Mouse (Mus musculus): Measurements from ENCODE around the gene Sat2. TPM values are rescaled to one million over a fixed set of nuclear protein-coding genes. Genes with fewer than 3 reads are reported as not detected.

Gene Sat2
- 1 to 10 TPM; 1.4 to 3.8 (median 2.7) TPM for total RNA-seq (2022)

- no peak for DNase-seq (ENCODE audit: low spot score in 2 of 2)
Observed at GRCm38 (mm10) chr11:69621571-69622268, at the start of gene Sat2. TSS of gene Sat2 (plus strand) at chr11:69622024.

- no peak for DNase-seq (ENCODE audit: low spot score in 2 of 2)
Observed at GRCm38 (mm10) chr11:69575220-69575619, 46.6 kb upstream of the Sat2 start.

- no peak for DNase-seq (ENCODE audit: low spot score in 2 of 2)
Observed at GRCm38 (mm10) chr11:69576307-69576706, 45.5 kb upstream of the Sat2 start.

DNA sequence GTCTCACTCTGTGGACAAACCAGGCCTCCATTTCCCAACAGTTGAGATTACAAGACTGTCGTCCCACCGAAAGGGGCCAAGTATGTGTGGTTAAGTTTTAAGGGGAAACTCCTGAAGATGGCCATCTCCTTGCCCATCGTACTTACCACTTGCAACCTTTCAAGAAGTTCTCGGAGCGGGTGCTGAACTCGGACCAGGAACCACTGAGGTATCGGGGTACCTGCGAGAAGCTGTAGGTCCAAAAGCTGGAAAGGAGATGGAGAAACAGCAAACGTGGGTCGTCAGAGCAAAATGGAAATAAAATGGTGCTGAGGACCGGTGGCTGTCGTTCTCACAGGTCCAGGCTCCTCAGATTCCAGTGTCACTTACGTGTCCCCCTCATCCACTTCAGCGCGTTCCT lies 43.5 kb upstream of the Sat2 start:
- no peak for DNase-seq (ENCODE audit: low spot score in 2 of 2)

- DNase-seq (ENCODE audit: low spot score in 2 of 2): peak; percentile 97 to 98
Observed at GRCm38 (mm10) chr11:69579128-69580017, 42.5 kb upstream of the Sat2 start.

- DNase-seq (ENCODE audit: low spot score in 2 of 2): peak; percentile 89
Observed at GRCm38 (mm10) chr11:69580091-69580514, 41.7 kb upstream of the Sat2 start, which contains the start of the genes Wrap53 and Trp53. TSS of gene Wrap53 (minus strand) at chr11:69580255. TSS of gene Trp53 (plus strand) at chr11:69580359.

GRCm38 (mm10) chr11:69580572-69581146 lies 41.2 kb upstream of the Sat2 start:
- no peak for DNase-seq (ENCODE audit: low spot score in 2 of 2)

GRCm38 (mm10) chr11:69581147-69581688 lies 40.6 kb upstream of the Sat2 start:
- DNase-seq (ENCODE audit: low spot score in 2 of 2): peak; percentile 80 to 81

DNA sequence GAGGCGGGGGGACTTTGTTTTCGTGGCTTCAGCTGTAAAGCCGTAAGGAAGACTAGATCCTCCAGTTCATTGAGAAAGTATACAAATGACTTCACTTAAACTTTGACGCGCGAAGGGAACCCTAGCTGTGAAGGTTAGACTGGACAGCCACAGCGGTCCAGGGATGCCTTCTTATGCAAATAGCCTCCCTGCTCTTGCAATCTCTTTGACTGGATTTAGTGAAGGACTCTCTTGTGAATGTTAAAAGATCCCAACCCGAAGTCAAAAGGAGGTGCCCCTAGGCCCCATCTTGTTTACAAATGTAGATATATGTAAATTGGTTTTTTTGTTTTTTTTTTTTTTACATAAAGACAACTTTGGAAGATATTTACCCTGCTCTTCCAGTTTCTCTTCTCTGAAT lies 40.0 kb upstream of the Sat2 start:
- DNase-seq (ENCODE audit: low spot score in 2 of 2): no peak

GRCm38 (mm10) chr11:69582230-69582805 lies 39.5 kb upstream of the Sat2 start:
- no peak for DNase-seq (ENCODE audit: low spot score in 2 of 2)

DNA sequence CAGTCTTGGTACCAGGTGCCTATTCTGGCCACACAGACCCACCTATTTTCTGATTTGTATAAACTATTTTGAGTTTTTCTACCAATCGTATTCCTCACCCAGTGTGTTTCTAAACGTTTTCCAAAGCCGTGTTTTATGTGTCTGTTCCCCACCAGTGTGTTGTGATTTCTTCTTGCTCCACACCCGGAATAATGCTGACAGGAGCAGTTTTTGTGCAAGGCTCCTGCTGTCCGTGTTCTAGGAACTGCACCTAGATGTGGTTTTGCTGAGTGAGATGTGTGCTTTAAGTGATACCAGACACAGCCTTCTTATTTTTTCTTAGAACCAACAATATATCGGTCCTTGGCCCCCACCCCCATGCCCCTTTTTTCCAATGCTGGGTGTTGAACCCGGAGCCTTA lies 37.8 kb upstream of the Sat2 start:
- DNase-seq (ENCODE audit: low spot score in 2 of 2): no peak

DNA sequence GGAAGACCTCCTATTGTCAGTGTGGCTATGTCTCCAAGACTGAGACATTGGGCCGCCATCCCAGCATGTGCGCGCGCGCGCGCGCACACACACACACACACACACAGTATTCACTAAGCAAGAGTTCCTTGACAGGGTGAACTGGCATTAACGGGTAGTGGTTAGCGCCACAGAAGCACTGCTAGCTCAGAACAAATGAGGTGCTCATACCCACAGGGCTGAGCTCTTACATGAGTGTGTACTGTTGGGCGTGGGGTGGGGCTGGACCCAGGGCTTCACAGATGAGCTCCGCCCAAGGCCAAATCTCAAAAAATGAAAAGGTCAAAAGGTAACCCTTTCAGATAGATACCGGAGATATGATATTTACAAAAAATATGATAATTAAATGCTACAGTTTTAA lies 36.9 kb upstream of the Sat2 start:
- no peak for DNase-seq (ENCODE audit: low spot score in 2 of 2)

DNA sequence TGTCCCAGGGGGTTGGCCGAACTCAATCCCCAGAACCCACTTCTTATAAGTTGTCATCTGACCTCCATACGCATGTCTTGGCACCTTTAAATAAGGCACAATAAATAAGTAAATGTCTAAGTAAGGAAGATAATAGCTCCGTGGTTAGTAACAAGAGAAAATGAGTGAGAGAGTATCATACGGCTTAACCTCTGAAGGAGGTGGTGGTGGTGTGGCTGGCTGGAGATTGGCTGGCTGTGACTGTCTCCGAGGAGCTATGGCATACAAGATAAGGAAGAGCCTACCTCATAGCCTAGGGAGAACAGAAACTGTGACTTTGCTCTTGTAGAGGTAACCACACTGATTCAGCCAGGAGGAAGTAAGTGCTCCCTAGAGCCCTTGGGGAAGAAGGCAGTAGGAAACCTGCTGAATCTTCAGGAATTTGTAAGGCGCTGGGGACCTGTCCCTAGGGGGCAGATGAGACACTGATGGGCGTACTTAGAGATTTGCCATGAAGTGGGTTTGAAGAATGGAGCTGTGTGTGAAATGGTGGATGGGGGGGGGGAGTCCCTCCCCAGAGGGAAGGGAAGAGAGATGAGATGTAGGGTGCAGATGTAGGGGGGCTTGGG lies 36.0 kb upstream of the Sat2 start:
- DNase-seq (ENCODE audit: low spot score in 2 of 2): no peak

DNA sequence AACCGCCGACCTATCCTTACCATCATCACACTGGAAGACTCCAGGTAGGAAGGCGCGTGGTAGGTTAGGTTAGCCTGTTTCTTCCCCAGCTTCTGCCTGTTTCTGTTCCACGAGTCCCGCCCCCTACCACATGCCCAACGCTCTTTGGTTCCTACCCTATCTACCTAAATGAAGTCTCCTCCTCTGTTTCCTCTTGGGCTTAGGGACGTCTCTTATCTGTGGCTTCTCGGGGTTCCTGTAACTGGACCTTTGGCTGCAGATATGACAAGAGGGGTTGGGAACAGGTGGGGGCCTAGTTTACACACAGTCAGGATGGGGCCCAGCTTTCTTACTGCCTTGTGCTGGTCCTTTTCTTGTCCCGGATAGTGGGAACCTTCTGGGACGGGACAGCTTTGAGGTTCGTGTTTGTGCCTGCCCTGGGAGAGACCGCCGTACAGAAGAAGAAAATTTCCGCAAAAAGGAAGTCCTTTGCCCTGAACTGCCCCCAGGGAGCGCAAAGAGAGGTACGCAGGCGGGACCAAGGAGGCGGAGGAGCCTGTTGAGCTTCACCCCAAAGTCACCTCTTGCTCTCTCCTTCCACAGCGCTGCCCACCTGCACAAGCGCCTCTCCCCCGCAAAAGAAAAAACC lies 32.5 kb upstream of the Sat2 start:
- DNase-seq (ENCODE audit: low spot score in 2 of 2): no peak

DNA sequence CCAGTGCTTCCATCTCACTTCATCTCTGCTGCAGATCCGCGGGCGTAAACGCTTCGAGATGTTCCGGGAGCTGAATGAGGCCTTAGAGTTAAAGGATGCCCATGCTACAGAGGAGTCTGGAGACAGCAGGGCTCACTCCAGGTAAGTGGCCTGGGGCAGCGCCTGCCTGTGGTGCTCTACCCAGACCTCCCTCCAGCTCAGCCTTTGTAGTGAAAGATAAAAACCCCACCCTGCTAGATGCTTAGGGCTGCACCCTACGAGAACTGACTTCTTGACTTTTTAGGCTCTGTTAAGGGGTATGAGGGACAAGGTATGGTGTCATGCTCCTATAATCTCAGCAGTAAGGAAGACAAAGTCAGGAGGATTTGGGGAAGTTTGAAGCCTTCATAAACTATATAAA lies 31.2 kb upstream of the Sat2 start:
- no peak for DNase-seq (ENCODE audit: low spot score in 2 of 2)

DNA sequence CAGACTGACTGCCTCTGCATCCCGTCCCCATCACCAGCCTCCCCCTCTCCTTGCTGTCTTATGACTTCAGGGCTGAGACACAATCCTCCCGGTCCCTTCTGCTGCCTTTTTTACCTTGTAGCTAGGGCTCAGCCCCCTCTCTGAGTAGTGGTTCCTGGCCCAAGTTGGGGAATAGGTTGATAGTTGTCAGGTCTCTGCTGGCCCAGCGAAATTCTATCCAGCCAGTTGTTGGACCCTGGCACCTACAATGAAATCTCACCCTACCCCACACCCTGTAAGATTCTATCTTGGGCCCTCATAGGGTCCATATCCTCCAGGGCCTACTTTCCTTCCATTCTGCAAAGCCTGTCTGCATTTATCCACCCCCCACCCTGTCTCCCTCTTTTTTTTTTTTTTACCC lies 30.4 kb upstream of the Sat2 start:
- peak in 1 of 2 experiments; percentile 51 for DNase-seq (ENCODE audit: low spot score in 2 of 2)

DNA sequence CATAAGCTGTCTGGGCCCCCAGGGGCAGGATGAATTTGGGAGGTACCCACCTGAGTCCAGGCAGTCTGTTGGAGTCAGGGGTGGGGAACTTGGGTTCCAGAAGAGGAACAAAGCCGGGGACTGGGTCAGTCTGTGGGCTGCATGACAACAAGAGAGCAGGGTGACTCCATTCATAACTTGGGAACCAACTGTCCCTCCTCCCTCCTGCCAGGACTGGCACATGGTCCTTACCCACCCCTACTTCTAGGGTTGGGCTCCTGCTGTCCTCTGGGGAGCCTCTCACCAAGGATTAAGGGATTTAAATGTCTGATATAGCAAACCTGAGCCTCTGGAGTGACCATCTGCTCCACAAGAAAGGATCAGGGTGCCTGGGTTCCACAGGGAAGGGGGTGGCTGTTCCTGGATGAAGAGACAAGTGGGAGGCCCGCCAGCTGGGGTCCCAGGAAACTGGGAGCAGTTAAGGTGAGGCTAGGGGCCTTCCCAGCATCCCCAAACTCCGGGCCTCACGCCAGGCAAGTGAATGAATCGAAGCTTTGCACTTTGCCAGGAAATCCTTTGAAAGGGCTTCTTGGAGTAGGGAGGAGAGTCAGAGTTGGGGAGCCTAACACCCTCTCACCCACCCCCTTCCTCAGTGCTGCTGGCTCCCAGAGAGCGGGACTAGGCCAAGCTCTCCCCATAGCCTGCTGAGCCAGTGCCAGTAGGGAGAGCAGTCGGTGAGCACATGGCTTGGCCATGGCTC lies 29.8 kb upstream of the Sat2 start:
- DNase-seq (ENCODE audit: low spot score in 2 of 2): peak in 1 of 2 experiments; percentile 49

- DNase-seq (ENCODE audit: low spot score in 2 of 2): no peak
Observed at GRCm38 (mm10) chr11:69592799-69593198, 29.0 kb upstream of the Sat2 start.

GRCm38 (mm10) chr11:69594853-69595252 lies 27.0 kb upstream of the Sat2 start:
- no peak for DNase-seq (ENCODE audit: low spot score in 2 of 2)

- DNase-seq (ENCODE audit: low spot score in 2 of 2): no peak
Observed at GRCm38 (mm10) chr11:69599436-69599835, 22.4 kb upstream of the Sat2 start.
